Mouse (Mus musculus): ENCODE measurements at regions not wholly inside any gene's neighbourhood (a gene's known extent, or its start where the extent isn't known, plus 50 kb on each side); places are given as distances from the start of the nearest gene placed in this dataset.

DNA sequence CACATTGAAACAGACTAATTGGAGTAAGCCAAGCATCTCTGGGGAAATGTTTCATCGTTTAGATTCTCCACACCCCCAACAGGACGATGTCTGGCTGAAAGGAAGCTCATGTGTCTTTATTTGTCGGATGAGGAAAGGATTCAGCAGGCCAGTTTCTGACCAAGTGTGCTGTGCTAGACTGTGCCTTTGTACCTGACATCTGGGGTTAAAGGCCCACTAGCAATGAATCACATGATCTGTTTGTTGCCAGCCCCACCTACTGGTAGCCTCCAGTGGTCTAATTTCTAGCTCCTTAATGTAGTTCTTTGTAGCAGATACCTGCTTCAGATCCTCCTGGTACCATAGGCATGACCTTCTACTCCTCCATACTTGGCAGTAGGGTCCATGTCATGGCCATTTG is 93.5 kb upstream of the Rmdn2 start:
- Histone ChIP-seq H3K4me2 (ENCODE audit: low read depth, low read length) (no peak overlapping the region), H3K27me3 (ENCODE audit: control insufficient read depth, insufficient read depth, low read length) (no peaks in the 10 kb centered on the region), H3K9ac (replicated peaks; ENCODE audit: low read length) (no peak overlapping the region), H3K27ac (replicated peaks; ENCODE audit: low read depth, low read length) (no peak overlapping the region), H3K4me1 (ENCODE audit: control insufficient read depth, insufficient read depth, low read length) (no peaks in the 10 kb centered on the region), H3K36me3 (replicated peaks; ENCODE audit: control insufficient read depth, insufficient read depth, low read depth, low read length) (no peaks in the 10 kb centered on the region), H3K9me3 (replicated peaks; ENCODE audit: control insufficient read depth, low read length) (no peaks in the 10 kb centered on the region), H3K4me3 (ENCODE audit: low read depth, low read length) (no peak overlapping the region)
- DNase-seq (ENCODE audit: low spot score) = peak; percentile 23
- no peak for ATAC-seq (replicated peaks; ENCODE audit: insufficient number of reproducible peaks, low FRiP score, low TSS enrichment, low read depth)
- WGBS = 45% methylated on average over 3 of the region's 3 CpGs

DNA sequence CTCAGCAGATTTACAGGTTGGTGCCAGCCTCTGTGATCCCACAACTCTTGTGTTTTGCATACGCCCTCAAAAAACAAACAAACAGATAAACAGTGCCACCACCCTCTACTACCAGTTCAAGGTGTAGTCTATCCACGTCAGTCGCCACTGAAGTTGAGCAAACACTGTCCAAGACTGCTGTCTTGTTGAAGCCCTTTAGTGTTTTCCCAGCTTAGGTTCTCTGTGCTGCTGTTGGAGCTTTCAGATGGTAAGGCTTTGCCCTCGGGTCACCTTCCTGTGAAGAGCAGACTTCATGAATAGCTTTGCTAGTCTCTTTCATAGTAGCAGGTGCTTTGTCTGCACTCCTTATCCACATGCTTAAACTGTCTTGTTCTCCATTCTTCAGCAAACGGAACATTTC is 93.0 kb upstream of the Rmdn2 start:
- 78% methylated on average over 5 of the region's 5 CpGs for WGBS
- Histone ChIP-seq H3K4me2 (ENCODE audit: low read depth, low read length) (no peak overlapping the region), H3K27ac (replicated peaks; ENCODE audit: low read depth, low read length) (no peak overlapping the region), H3K9ac (replicated peaks; ENCODE audit: low read length) (no peak overlapping the region), H3K4me1 (ENCODE audit: control insufficient read depth, insufficient read depth, low read length) (no peaks in the 10 kb centered on the region), H3K36me3 (replicated peaks; ENCODE audit: control insufficient read depth, insufficient read depth, low read depth, low read length) (no peaks in the 10 kb centered on the region), H3K27me3 (ENCODE audit: control insufficient read depth, insufficient read depth, low read length) (no peaks in the 10 kb centered on the region), H3K9me3 (replicated peaks; ENCODE audit: control insufficient read depth, low read length) (no peaks in the 10 kb centered on the region), H3K4me3 (ENCODE audit: low read depth, low read length) (no peak overlapping the region)
- DNase-seq (ENCODE audit: low spot score) = no peak
- no peak for ATAC-seq (replicated peaks; ENCODE audit: insufficient number of reproducible peaks, low FRiP score, low TSS enrichment, low read depth)

DNA sequence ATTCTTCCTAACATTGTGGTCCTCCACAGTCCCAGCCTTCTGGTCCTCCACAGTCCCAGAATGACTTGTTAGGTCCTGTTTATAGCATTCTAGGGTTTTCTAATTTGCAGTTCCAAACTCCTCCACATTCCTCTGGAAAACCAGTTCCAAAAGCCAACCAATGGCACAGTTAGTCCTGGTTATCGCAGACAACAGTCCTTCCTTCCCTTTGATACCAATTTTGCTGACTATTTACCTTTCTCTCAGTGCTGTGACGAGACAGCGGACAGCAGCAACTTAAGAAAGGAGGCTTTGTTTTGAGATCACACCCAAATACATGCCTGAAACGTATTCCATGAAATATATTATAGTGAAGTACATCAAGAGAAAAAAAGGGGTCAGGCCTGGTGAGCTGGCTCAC is 92.3 kb upstream of the Rmdn2 start:
- Histone ChIP-seq H3K4me1 (ENCODE audit: control insufficient read depth, insufficient read depth, low read length) (no peaks in the 10 kb centered on the region), H3K27ac (replicated peaks; ENCODE audit: low read depth, low read length) (no peak overlapping the region), H3K36me3 (replicated peaks; ENCODE audit: control insufficient read depth, insufficient read depth, low read depth, low read length) (no peaks in the 10 kb centered on the region), H3K27me3 (ENCODE audit: control insufficient read depth, insufficient read depth, low read length) (no peaks in the 10 kb centered on the region), H3K9ac (replicated peaks; ENCODE audit: low read length) (no peak overlapping the region), H3K9me3 (replicated peaks; ENCODE audit: control insufficient read depth, low read length) (no peaks in the 10 kb centered on the region), H3K4me3 (ENCODE audit: low read depth, low read length) (no peak overlapping the region), H3K4me2 (ENCODE audit: low read depth, low read length) (no peak overlapping the region)
- WGBS = 74% methylated on average over 4 of the region's 4 CpGs
- ATAC-seq (replicated peaks; ENCODE audit: insufficient number of reproducible peaks, low FRiP score, low TSS enrichment, low read depth) (no peak), DNase-seq (ENCODE audit: low spot score) (no peak)

DNA sequence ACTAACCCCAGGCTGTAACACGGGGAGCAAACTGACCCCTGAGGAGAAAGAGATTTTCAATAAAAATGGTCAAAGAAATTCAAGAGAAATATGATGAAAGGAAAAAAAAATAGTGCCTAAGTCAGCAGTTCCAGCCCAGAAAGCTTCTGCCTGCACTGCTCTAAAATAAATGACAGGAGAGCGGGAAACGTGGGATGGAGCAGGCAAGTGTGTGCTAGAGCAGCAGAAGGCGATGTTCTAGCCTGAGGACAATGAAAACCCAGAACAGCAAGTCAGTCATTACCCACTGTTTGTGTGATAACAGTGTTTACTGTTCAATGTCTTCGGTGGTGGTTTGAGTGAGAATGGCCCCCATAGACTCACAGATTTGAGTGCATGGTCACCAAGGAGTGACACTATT is 91.4 kb upstream of the Rmdn2 start:
- WGBS = 89% methylated on average over 5 of the region's 5 CpGs
- Histone ChIP-seq H3K4me1 (ENCODE audit: control insufficient read depth, insufficient read depth, low read length) (no peaks in the 10 kb centered on the region), H3K27me3 (ENCODE audit: control insufficient read depth, insufficient read depth, low read length) (no peaks in the 10 kb centered on the region), H3K27ac (replicated peaks; ENCODE audit: low read depth, low read length) (no peak overlapping the region), H3K9me3 (replicated peaks; ENCODE audit: control insufficient read depth, low read length) (no peaks in the 10 kb centered on the region), H3K36me3 (replicated peaks; ENCODE audit: control insufficient read depth, insufficient read depth, low read depth, low read length) (no peaks in the 10 kb centered on the region), H3K9ac (replicated peaks; ENCODE audit: low read length) (no peak overlapping the region), H3K4me3 (ENCODE audit: low read depth, low read length) (no peak overlapping the region), H3K4me2 (ENCODE audit: low read depth, low read length) (no peak overlapping the region)
- ATAC-seq (replicated peaks; ENCODE audit: insufficient number of reproducible peaks, low FRiP score, low TSS enrichment, low read depth) (no peak), DNase-seq (ENCODE audit: low spot score) (no peak)

DNA sequence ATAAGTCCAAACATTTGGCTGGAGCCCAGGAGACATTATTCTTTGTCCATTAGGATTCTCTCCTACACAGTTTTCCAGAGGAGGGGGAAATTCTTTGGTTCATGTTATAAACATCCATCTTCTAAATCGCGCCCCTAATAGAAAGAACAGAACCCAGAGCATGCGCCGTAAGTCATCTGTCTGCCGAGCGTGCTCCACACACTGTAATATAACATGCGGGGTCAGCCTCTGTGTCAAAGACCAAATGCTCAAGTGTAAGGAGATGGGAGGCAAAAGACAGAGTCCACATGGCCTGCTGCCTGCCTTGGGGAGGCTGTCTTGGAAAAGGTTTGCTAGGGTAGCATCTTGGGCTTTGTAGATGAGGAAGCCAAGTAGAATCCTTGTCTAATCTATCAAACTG is 90.0 kb upstream of the Rmdn2 start:
- ATAC-seq (replicated peaks; ENCODE audit: insufficient number of reproducible peaks, low FRiP score, low TSS enrichment, low read depth) = no peak

DNA sequence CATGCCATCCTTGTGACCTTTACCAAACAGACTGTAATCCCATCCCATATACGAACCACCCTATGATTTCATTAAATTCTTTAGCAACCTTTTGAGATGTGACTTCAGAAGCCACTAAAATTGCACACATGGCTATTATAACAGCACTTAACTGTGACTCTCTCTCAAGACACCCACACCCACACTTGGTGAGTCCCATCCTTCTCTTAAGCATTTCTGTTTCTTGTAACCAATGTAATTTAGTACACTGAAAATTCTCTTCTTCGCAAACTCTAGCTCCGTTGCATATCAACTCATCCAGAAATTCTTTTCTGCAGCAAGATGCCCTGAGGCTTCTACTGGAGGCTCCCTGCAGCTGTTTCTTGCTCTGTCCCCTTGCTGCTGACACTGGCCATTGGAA is 88.4 kb upstream of the Rmdn2 start:
- H3K4me3 ChIP-seq (ENCODE audit: low read depth, low read length) = no peak overlapping the region
- no peak overlapping the region for H3K4me2 ChIP-seq (ENCODE audit: low read depth, low read length)
- no peak overlapping the region for H3K9ac ChIP-seq (replicated peaks; ENCODE audit: low read length)
- no peak overlapping the region for H3K27ac ChIP-seq (replicated peaks; ENCODE audit: low read depth, low read length)
- no peaks in the 10 kb centered on the region for H3K9me3 ChIP-seq (replicated peaks; ENCODE audit: control insufficient read depth, low read length)
- ATAC-seq (replicated peaks; ENCODE audit: insufficient number of reproducible peaks, low FRiP score, low TSS enrichment, low read depth) = no peak
- no peaks in the 10 kb centered on the region for H3K4me1 ChIP-seq (ENCODE audit: control insufficient read depth, insufficient read depth, low read length)
- H3K27me3 ChIP-seq (ENCODE audit: control insufficient read depth, insufficient read depth, low read length) = no peaks in the 10 kb centered on the region
- H3K36me3 ChIP-seq (replicated peaks; ENCODE audit: control insufficient read depth, insufficient read depth, low read depth, low read length) = no peaks in the 10 kb centered on the region
- no peak for DNase-seq (ENCODE audit: low spot score)
- 85% methylated on average over 3 of the region's 3 CpGs for WGBS

More for the DNA sequence above, 90.0 kb upstream of the Rmdn2 start:
- no peak overlapping the region for H3K27ac ChIP-seq (replicated peaks; ENCODE audit: low read depth, low read length)
- no peak overlapping the region for H3K9ac ChIP-seq (replicated peaks; ENCODE audit: low read length)
- DNase-seq (ENCODE audit: low spot score) = no peak
- H3K36me3 ChIP-seq (replicated peaks; ENCODE audit: control insufficient read depth, insufficient read depth, low read depth, low read length) = no peaks in the 10 kb centered on the region
- no peak overlapping the region for H3K4me3 ChIP-seq (ENCODE audit: low read depth, low read length)
- no peaks in the 10 kb centered on the region for H3K4me1 ChIP-seq (ENCODE audit: control insufficient read depth, insufficient read depth, low read length)
- no peaks in the 10 kb centered on the region for H3K9me3 ChIP-seq (replicated peaks; ENCODE audit: control insufficient read depth, low read length)
- no peak overlapping the region for H3K4me2 ChIP-seq (ENCODE audit: low read depth, low read length)
- WGBS = 89% methylated on average over 7 of the region's 7 CpGs
- H3K27me3 ChIP-seq (ENCODE audit: control insufficient read depth, insufficient read depth, low read length) = no peaks in the 10 kb centered on the region

DNA sequence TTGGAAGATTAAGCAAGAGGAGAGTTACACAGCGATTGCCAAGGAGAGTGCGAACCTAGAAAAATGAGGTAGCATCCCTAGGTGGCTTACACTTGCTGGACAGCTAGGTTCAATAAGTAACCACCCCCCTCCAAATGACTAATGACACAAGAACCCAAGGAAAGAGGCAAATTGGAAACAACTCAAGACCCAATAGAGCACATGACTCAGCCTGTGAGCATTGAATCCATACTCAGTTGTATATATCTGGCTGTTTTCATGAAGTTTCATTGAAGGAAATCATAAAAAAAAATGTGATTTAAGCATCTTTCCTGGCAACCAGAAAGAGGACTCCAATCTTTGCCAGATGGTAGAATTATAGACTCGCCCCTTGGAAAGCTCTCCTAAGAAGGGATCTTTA is 84.3 kb upstream of the Rmdn2 start:
- Histone ChIP-seq H3K27me3 (ENCODE audit: control insufficient read depth, insufficient read depth, low read length) (no peaks in the 10 kb centered on the region), H3K4me2 (ENCODE audit: low read depth, low read length) (no peak overlapping the region), H3K9me3 (replicated peaks; ENCODE audit: control insufficient read depth, low read length) (no peaks in the 10 kb centered on the region), H3K27ac (replicated peaks; ENCODE audit: low read depth, low read length) (no peak overlapping the region), H3K4me3 (ENCODE audit: low read depth, low read length) (no peak overlapping the region), H3K9ac (replicated peaks; ENCODE audit: low read length) (no peak overlapping the region), H3K36me3 (replicated peaks; ENCODE audit: control insufficient read depth, insufficient read depth, low read depth, low read length) (no peaks in the 10 kb centered on the region), H3K4me1 (ENCODE audit: control insufficient read depth, insufficient read depth, low read length) (no peaks in the 10 kb centered on the region)
- no peak for ATAC-seq (replicated peaks; ENCODE audit: insufficient number of reproducible peaks, low FRiP score, low TSS enrichment, low read depth)
- DNase-seq (ENCODE audit: low spot score) = no peak
- WGBS = 89% methylated on average over 3 of the region's 3 CpGs

DNA sequence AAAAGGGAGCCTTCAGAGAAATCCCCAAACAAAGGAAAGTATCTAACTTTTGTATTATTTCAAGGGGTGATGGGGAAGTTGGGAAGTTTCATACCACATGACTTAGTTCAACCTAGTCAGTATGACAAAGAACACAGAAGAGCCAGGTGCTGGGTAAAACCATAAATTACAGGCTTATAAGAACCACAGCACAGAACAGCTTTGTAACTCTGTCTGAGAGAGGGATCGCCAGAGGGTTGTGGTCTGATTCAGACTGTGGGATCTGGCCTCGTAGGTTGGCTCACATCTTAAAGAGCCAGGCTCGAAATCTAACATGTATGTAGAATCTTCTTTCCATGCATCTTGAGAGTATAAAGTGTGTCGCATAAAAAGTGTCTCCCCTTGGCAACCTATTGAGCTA is 75.1 kb upstream of the Rmdn2 start:
- WGBS = 80% methylated on average over 4 of the region's 4 CpGs
- Histone ChIP-seq H3K4me3 (ENCODE audit: low read depth, low read length) (no peak overlapping the region), H3K4me1 (ENCODE audit: control insufficient read depth, insufficient read depth, low read length) (no peaks in the 10 kb centered on the region), H3K27me3 (ENCODE audit: control insufficient read depth, insufficient read depth, low read length) (no peaks in the 10 kb centered on the region), H3K36me3 (replicated peaks; ENCODE audit: control insufficient read depth, insufficient read depth, low read depth, low read length) (no peaks in the 10 kb centered on the region), H3K27ac (replicated peaks; ENCODE audit: low read depth, low read length) (no peak overlapping the region), H3K9ac (replicated peaks; ENCODE audit: low read length) (no peak overlapping the region), H3K4me2 (ENCODE audit: low read depth, low read length) (no peak overlapping the region), H3K9me3 (replicated peaks; ENCODE audit: control insufficient read depth, low read length) (no peaks in the 10 kb centered on the region)
- no peak for DNase-seq (ENCODE audit: low spot score)
- ATAC-seq (replicated peaks; ENCODE audit: insufficient number of reproducible peaks, low FRiP score, low TSS enrichment, low read depth) = no peak

DNA sequence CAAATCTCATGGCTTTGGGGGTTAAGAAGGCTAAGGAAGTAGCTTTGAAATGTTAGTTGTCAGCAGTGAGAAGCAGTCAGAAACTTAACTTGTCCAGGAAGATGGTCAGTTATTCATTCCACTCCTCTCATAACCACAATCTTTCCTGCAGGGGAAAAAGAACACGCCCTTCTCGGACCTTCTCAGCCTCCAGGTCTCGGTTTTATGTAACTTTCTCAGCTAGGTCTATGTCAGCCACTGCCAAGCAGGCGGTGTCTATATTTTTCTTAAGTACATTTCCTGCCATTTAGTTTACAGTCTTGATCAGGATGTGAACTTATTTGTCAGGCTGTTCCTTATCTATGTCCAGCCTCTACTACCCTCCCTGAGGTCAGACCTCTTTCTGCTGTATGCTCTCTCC is 72.9 kb upstream of the Rmdn2 start:
- 77% methylated on average over 4 of the region's 4 CpGs for WGBS
- DNase-seq (ENCODE audit: low spot score) (no peak), ATAC-seq (replicated peaks; ENCODE audit: insufficient number of reproducible peaks, low FRiP score, low TSS enrichment, low read depth) (no peak)
- H3K27me3 ChIP-seq (ENCODE audit: control insufficient read depth, insufficient read depth, low read length) = no peaks in the 10 kb centered on the region
- no peak overlapping the region for H3K9ac ChIP-seq (replicated peaks; ENCODE audit: low read length)
- H3K9me3 ChIP-seq (replicated peaks; ENCODE audit: control insufficient read depth, low read length) = no peaks in the 10 kb centered on the region
- H3K4me1 ChIP-seq (ENCODE audit: control insufficient read depth, insufficient read depth, low read length) = no peaks in the 10 kb centered on the region
- no peak overlapping the region for H3K27ac ChIP-seq (replicated peaks; ENCODE audit: low read depth, low read length)
- H3K36me3 ChIP-seq (replicated peaks; ENCODE audit: control insufficient read depth, insufficient read depth, low read depth, low read length) = no peaks in the 10 kb centered on the region
- no peak overlapping the region for H3K4me2 ChIP-seq (ENCODE audit: low read depth, low read length)
- no peak overlapping the region for H3K4me3 ChIP-seq (ENCODE audit: low read depth, low read length)
